Mouse (Mus musculus): ENCODE data around the gene Tmc8. TPM values are rescaled to one million over a fixed set of nuclear protein-coding genes. Genes with fewer than 3 reads are reported as not detected.

The Tmc8 gene
- polyA plus RNA-seq, 1 experiment from 2014 or later: 1.4 TPM

- Histone ChIP-seq H3K27ac (no peak overlapping the region), H3K4me3 (replicated peaks) (no peak overlapping the region), H3K4me2 (replicated peaks) (no peak overlapping the region), H3K4me1 (replicated peaks) (peaks cover 23% of the 10 kb centered on the region), H3K9ac (replicated peaks) (no peak overlapping the region), H3K27me3 (peaks cover 31% of the 10 kb centered on the region), H3K9me3 (no peaks in the 10 kb centered on the region), H3K36me3 (no peaks in the 10 kb centered on the region)
- 90% methylated on average over 14 of the region's 14 CpGs for WGBS
- no peak for ATAC-seq
These were observed 5.6 kb upstream of the Tmc8 start for GRCm38 (mm10) chr11:117776085-117776792.

DNA sequence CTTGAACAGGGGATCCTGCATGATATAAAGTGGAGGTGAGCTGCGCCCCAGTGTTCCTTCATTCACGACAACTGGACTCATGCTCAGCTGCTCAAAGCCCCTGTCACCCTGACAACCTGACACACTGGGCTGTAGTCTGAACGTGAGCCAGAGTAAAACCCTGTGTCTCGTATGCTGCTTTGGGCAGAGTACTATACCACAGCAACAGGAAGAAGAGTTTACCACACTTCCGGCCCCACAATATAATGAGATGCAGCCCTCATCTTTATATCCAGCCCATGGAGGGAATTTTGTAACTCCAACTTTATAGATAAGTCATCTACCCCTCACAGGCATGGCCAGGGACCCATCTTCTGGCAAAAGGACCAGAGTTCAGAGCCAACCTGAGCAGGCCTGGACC is 4.8 kb upstream of the Tmc8 start:
- Histone ChIP-seq H3K36me3 (no peaks in the 10 kb centered on the region), H3K27me3 (peaks cover 40% of the 10 kb centered on the region), H3K9ac (replicated peaks) (no peak overlapping the region), H3K4me1 (replicated peaks) (peaks cover 25% of the 10 kb centered on the region), H3K27ac (no peak overlapping the region), H3K9me3 (no peaks in the 10 kb centered on the region), H3K4me3 (replicated peaks) (no peak overlapping the region), H3K4me2 (replicated peaks) (no peak overlapping the region)
- 87% methylated on average over 5 of the region's 5 CpGs for WGBS
- no peak for ATAC-seq

GRCm38 (mm10) chr11:117778031-117778430 is 3.8 kb upstream of the Tmc8 start:
- H3K36me3 ChIP-seq: no peaks in the 10 kb centered on the region
- no peak overlapping the region for H3K27ac ChIP-seq
- H3K9me3 ChIP-seq: no peaks in the 10 kb centered on the region
- 96% methylated on average over 11 of the region's 11 CpGs for WGBS
- H3K9ac ChIP-seq (replicated peaks): no peak overlapping the region
- H3K4me3 ChIP-seq (replicated peaks): no peak overlapping the region
- no peak for ATAC-seq
- H3K4me2 ChIP-seq (replicated peaks): no peak overlapping the region
- H3K27me3 ChIP-seq: peaks cover 49% of the 10 kb centered on the region
- H3K4me1 ChIP-seq (replicated peaks): peaks cover 29% of the 10 kb centered on the region

- Histone ChIP-seq H3K9me3 (no peaks in the 10 kb centered on the region), H3K27ac (peak overlapping the region; percentile 62), H3K4me2 (replicated peaks) (peak overlapping the region; percentile 49; the same call in 1 of the 2 replicates), H3K9ac (replicated peaks) (no peak overlapping the region), H3K4me1 (replicated peaks) (peaks cover 37% of the 10 kb centered on the region), H3K36me3 (no peaks in the 10 kb centered on the region), H3K4me3 (replicated peaks) (0 out of 2 replicates have a peak overlapping the region, but pooled peaks have one; percentile 32), H3K27me3 (peaks cover 57% of the 10 kb centered on the region)
- no peak for ATAC-seq
- 77% methylated on average over 12 of the region's 12 CpGs for whole genome bisulfite sequencing
These were observed 2.9 kb upstream of the Tmc8 start for GRCm38 (mm10) chr11:117778851-117779433.

DNA sequence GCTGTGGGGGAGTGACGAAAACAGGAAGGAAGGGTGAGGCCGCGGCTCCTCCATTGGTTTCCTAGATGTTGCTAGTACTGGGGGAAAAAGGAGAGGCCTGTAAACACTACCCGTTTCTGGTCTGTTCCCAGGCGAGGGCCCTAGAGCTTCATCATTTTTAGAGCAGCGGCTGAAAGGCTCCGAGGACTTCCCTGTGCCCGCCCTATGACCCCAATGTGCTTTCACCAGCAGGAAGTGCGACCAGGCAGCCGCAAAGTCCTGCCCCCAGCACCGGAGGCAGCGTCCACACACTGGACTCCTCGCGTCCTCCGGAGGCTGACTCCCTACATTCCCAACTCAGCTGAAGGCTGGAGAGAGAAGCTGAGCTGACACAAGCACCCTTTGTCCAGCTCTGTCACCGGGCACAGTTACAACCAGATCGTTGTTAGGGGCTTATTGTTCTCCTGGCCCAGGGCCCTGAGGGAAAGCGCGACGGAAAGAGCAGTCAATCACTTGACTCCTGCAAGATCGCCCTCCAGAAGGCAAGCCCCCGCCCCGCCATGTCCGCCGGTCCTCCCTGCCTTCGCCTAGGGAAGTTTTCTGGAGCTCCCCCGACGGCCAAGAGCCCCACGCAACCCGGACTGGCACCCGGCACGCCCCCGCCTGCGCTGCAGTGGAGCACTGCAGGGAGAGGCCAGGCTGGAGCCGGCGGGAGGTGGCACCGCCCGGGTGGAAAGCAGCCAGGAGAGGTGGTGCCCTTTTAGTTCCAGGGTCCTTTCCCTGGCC is 2.3 kb upstream of the Tmc8 start:
- H3K9me3 ChIP-seq: no peaks in the 10 kb centered on the region
- H3K4me2 ChIP-seq (replicated peaks): peak overlapping the region; percentile 49
- peak overlapping the region; percentile 48; the same call in 1 of the 2 replicates for H3K9ac ChIP-seq (replicated peaks)
- peaks cover 64% of the 10 kb centered on the region for H3K27me3 ChIP-seq
- peak overlapping the region; percentile 32 for H3K4me3 ChIP-seq (replicated peaks)
- peak overlapping the region; percentile 62 for H3K27ac ChIP-seq
- 5% methylated on average over 38 of the region's 38 CpGs for WGBS
- no peaks in the 10 kb centered on the region for H3K36me3 ChIP-seq
- ATAC-seq: peak; percentile 34
- H3K4me1 ChIP-seq (replicated peaks): peaks cover 37% of the 10 kb centered on the region

DNA sequence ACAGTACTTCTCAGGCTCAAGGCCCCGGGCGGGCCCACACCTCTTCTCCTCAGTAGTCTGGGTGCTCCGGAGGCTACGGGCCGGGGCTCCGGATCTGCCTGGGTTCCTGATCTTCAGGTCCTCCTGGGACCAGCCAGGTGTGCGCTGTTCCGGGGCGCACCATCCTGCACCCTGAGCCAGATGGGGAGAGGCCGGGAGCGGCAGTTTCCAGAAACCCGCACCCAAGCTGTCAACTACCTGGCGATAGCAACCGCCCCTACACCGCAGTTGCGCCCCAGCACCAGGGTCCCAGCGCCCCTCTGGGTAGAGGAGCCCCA is 1.7 kb upstream of the Tmc8 start:
- peak overlapping the region; percentile 48; the same call in 1 of the 2 replicates for H3K9ac ChIP-seq (replicated peaks)
- H3K36me3 ChIP-seq: no peaks in the 10 kb centered on the region
- peaks cover 69% of the 10 kb centered on the region for H3K27me3 ChIP-seq
- peak overlapping the region; percentile 49 for H3K4me2 ChIP-seq (replicated peaks)
- peaks cover 37% of the 10 kb centered on the region for H3K4me1 ChIP-seq (replicated peaks)
- peak overlapping the region; percentile 32 for H3K4me3 ChIP-seq (replicated peaks)
- whole genome bisulfite sequencing: 3% methylated on average over 17 of the region's 17 CpGs
- no peaks in the 10 kb centered on the region for H3K9me3 ChIP-seq
- 0 out of 2 replicates have a peak overlapping the region, but pooled peaks have one; percentile 62 for H3K27ac ChIP-seq
- peak; percentile 5; the same call in 1 of the 2 replicates for ATAC-seq

GRCm38 (mm10) chr11:117780582-117781111 is 1.2 kb upstream of the Tmc8 start:
- Histone ChIP-seq H3K27ac (no peak overlapping the region), H3K9me3 (no peaks in the 10 kb centered on the region), H3K36me3 (no peaks in the 10 kb centered on the region), H3K4me3 (replicated peaks) (peak overlapping the region; percentile 32), H3K9ac (replicated peaks) (peak overlapping the region; percentile 48; the same call in 1 of the 2 replicates), H3K27me3 (peaks cover 69% of the 10 kb centered on the region), H3K4me1 (replicated peaks) (peaks cover 37% of the 10 kb centered on the region), H3K4me2 (replicated peaks) (peak overlapping the region; percentile 49)
- ATAC-seq: no peak
- 4% methylated on average over 19 of the region's 19 CpGs for WGBS

- 26% methylated on average over 18 of the region's 18 CpGs for WGBS
- no peak for ATAC-seq
- Histone ChIP-seq H3K36me3 (no peaks in the 10 kb centered on the region), H3K9ac (replicated peaks) (no peak overlapping the region), H3K27ac (no peak overlapping the region), H3K9me3 (no peaks in the 10 kb centered on the region), H3K4me2 (replicated peaks) (peak overlapping the region; percentile 49), H3K4me1 (replicated peaks) (peaks cover 37% of the 10 kb centered on the region), H3K4me3 (replicated peaks) (no peak overlapping the region), H3K27me3 (peaks cover 69% of the 10 kb centered on the region)
These were observed 566 bp upstream of the Tmc8 start for GRCm38 (mm10) chr11:117781199-117781821.

DNA sequence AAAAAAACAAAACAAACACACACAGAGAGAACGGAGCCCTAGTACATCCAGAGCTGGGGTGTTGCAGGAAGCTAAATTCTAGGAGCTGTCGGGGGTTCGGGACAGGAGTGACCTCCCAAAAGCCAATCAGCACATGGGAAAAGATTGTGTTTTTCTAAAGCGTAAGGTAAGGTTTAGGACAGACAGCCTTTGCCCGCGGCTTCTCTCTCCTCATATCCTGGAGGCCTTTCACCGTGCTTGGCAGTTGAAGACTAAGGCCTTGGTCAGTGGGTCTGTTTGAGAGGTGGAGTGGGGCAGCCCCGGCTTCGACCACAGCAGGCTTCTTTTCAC is 794 bp downstream of the Tmc8 start:
- peaks cover 69% of the 10 kb centered on the region for H3K27me3 ChIP-seq
- H3K27ac ChIP-seq: no peak overlapping the region
- 42% methylated on average over 9 of the region's 9 CpGs for WGBS
- peak overlapping the region; percentile 28 for H3K4me3 ChIP-seq (replicated peaks)
- H3K4me2 ChIP-seq (replicated peaks): peak overlapping the region; percentile 61
- H3K36me3 ChIP-seq: no peaks in the 10 kb centered on the region
- ATAC-seq: no peak
- H3K9ac ChIP-seq (replicated peaks): peak overlapping the region; percentile 58; the same call in 1 of the 2 replicates
- H3K4me1 ChIP-seq (replicated peaks): peaks cover 37% of the 10 kb centered on the region
- H3K9me3 ChIP-seq: no peaks in the 10 kb centered on the region

DNA sequence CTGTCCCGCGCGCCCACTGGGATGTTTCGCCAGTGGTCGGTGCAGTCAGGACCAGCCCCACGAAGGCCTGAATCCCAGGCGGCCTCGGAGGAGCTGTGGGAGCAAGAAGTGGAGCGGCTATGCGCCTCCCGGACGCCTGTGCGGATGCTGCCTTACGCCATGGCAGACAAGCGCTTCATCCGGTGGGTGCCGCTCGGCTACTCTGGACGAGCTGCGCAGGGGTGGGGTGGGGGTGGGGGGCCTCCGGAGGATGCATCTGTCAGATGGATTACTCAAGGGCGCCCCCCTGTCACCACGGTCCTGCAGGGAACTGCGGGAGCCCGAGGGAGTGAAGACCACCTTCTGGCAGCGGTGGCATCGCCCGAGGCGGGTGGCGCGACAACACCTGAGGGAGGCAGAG is 1.2 kb downstream of the Tmc8 start:
- no peak overlapping the region for H3K27ac ChIP-seq
- WGBS: 4% methylated on average over 31 of the region's 31 CpGs
- H3K4me2 ChIP-seq (replicated peaks): peak overlapping the region; percentile 61
- no peaks in the 10 kb centered on the region for H3K36me3 ChIP-seq
- ATAC-seq: peak; percentile 51
- H3K27me3 ChIP-seq: peaks cover 68% of the 10 kb centered on the region
- H3K4me3 ChIP-seq (replicated peaks): peak overlapping the region; percentile 28
- no peaks in the 10 kb centered on the region for H3K9me3 ChIP-seq
- peak overlapping the region; percentile 58; the same call in 1 of the 2 replicates for H3K9ac ChIP-seq (replicated peaks)
- peaks cover 37% of the 10 kb centered on the region for H3K4me1 ChIP-seq (replicated peaks)

- no peak for ATAC-seq
- Histone ChIP-seq H3K4me1 (replicated peaks) (peaks cover 37% of the 10 kb centered on the region), H3K9me3 (no peaks in the 10 kb centered on the region), H3K4me2 (replicated peaks) (peak overlapping the region; percentile 61), H3K9ac (replicated peaks) (peak overlapping the region; percentile 58; the same call in 1 of the 2 replicates), H3K27me3 (peaks cover 61% of the 10 kb centered on the region), H3K27ac (no peak overlapping the region), H3K36me3 (no peaks in the 10 kb centered on the region), H3K4me3 (replicated peaks) (no peak overlapping the region)
- 38% methylated on average over 10 of the region's 10 CpGs for WGBS
These were observed 1.9 kb downstream of the Tmc8 start for GRCm38 (mm10) chr11:117783683-117784309.

All from midbrain, embryonic 13.5 days (tissue).